Mouse (Mus musculus): ENCODE results near the gene Pttg1ip.
A peak's percentile ranks its signal among the peaks of the same experiment; 100 is the strongest.

Pttg1ip gene

DNA sequence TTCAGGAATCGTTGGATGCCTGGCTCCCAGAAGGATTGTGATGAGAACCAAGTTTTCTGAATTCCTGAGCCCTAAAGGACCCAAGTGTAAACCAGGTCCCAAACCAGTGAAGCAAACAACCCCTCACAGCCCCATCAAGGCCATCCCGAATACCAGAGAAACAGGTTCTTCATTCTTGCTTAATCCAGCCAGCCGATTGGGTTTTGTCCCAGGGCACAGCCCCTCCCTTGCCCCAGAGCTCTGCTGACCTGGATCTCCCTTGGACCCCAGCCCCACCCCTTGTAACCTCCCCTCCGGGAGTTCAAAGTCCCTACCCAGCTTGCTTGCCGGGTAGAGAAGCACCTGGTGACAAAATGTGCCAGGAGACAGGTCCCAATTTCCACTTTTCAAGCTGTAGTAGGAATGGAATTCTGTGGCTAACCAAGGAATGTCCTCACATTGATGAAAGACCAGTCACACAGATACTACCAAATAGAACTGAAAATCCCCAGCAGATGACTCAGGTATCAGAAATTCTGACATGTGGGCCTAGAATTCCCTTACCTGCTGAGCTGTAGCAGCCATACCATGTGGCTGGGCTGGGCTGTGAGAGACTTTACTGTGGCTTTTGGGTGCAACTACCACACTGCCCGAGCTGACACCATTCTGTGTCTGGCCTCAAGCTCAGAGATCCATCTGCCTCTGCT, 11.4 kb upstream of the Pttg1ip start:
- no peak for DNase-seq

DNA sequence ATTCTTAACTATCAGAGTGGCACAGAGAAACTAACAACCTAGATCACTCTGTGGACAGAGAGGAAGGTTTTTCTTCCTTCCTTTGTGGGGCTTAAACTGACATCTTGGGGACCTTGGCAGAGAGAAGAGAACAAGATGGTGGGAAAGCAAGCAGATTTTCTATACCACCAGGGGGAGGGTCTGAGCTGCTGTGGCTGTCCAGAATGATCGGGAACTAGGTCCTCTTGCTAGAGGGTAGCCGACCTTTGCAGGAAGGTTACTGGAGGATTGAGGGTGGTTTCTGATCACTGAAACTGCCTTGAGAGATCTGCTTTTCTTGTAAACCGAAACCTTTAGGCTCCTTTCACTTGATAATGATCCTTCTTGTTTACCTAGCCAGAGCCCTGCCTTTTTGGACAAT, 9.3 kb upstream of the Pttg1ip start:
- DNase-seq: no peak

DNA sequence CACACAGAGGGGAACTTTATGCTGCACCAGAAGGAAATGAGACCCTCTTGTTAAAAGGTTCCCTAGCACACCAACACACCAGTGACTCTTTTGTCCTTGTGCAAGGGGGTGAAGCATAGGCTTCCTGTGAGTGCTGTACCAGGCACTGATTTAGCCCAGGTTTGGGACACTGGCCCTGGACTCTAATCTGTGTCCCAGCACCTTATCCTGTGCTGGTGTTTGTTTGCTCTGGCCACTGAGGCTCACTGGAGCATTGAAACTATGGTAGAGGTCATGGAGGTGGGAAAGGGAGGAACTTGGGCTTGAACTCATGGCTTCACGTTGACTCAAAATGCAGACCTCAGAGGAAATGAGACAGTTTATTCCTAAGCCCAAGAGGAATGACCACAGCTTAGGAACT, 8.4 kb upstream of the Pttg1ip start:
- DNase-seq: no peak

DNA sequence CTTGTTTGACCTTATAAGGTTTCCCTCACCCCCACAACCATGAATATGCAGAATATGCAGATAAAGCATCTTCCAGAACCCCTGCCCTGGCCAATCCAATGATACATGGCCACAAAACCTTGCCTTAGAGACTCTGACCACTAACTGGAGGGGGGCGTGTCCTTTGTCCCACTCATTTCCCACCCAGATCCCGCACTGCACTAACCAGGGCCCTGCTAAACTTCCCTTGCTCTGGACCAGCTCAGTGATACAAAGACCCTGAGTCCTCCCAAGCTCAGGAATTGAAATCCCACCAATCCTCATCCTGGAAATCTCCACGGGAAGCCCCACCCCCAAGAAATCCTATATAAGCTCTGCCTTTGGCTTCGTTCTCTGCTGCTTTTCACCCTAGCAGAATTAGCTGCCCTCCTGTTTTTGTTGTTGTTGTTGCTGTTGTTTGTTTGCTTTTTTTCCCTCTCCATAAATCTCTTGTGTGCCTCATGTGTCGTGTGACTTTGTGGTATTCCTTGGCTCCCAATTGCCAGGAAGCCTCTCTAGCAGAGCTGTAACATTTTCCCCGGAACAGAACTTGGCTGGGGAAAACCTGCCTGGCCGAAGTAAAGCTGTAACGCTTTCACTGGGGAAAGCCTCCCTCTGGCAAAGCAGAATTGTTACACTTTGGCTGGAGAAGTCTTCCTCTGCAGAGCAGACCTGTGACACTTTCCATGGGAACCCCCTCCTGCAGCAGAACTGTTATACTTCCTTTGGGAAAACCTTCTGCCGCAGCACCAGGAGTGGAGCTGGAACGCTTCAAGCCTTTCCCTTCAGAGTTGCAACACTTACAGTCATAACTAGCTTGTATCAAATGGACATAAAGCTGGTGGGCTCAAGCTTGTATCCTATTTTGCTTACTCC, 1.2 kb upstream of the Pttg1ip start:
- no peak for DNase-seq

DNA sequence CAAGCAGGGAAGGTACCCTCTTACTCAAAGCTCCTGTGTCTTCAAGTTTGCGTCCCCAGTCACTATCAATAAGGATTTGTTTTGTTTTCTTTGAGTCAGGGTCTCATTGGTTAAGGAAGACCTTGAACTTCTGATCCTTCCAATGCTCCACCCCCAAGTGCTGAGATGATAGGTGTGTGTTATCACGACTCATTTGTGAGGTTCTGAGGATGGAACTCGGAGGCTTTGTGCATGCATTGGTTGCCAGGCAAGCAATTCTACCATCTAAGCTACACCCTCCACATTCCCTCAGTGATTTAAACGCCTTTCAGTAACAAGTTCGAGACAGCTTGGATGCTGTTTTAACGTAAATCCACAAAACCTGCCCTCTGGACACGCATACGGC, 505 bp upstream of the Pttg1ip start:
- no peak for DNase-seq

DNA sequence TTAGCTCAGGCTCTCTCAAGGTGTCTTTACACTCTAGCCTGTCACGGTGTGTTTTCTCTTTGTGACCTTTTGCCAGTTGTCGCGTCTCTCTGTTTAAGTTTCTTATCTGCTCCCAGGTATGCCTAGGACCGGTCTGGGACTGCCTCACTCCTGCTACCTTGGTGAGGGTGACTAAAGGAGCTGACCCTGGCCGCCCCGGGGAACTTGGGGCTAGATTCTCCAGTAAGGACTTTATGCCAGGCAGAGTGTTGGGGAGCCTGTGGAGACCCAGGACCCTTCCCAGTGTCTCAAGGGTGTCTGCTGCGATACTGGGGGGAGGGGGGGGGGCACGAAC, 732 bp downstream of the Pttg1ip start:
- DNase-seq: no peak

DNA sequence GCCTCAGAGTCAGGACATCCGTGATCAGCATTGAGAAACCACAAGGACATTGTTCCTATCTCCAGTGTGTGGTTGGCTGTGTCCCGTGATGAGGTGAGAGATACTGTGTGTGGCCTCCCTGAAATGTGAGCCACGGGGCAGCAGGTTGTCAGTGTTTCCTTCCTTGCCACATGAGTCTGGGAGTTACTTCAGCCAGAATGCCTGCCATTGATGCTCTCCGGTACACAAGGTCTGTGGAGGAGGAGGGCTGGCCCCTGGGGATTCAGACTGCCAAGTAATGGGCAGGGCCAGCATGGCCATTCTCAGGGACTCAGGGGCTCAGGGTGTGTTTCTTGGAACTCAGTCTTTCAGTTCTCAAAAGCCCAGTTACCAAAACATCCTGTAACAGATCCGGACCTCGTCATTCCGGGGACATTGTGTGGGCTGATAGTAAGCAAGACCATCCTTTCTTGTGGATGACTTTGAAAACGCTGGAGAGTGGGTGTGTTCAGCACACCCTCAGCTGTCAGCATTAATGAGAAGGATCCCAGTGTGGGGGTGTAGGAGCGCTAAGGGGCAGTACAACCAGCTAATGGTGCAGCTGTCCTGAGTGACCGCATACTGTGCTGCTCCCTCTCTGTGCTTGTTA, 2.4 kb downstream of the Pttg1ip start:
- DNase-seq: no peak

DNA sequence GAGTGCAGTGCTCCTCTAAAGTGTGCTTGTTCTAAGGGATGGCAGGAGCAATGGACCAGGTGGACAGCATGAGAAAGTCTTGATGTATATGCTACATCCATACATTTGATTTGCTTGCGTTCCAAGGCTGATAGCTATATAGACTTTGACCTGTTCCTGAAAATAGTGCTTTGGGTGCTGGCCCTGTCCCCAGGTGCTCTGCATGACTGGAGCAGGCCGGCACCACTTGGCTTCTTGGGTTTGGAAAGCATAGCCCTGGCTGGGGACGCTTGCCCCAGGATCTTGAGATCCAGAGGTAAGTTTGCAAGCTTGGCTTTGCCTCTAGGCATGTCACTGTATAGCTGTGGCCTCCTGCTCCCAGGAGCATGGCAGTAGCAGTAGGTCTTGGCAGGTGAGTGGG, 5.1 kb downstream of the Pttg1ip start:
- no peak for DNase-seq

DNA sequence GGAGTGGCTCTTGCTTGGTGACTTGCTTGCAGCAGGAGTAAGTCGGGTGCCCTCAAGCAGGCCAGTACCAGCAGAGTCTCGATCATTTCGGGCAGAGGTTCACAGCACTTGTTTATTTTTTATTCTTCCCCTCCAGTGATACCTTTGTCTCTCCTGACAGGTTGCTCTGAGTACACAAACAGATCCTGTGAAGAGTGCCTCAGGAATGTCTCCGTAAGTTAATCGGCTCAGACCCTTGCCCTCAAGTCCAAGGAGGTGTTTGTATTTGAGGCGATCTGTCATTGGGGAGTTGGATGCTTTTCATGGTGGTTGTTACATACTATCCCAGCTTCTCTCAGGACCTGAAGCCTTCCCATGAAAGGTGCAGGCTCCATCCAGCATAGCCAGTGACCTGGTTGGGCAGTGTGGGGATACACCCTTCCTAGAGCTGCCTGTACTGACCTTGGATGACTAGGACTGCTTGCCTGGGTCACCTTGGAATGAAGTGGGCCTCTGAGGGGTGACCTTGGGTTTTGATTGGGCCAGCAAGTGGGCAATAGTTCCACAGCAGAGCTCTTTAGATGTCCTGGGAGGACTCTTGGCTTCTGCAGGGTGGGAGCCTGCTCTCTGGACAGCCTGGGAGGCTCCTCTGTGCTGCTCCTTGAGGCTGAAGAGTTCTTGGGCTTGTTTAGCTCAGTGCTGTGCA, 5.7 kb downstream of the Pttg1ip start:
- no peak for DNase-seq

DNA sequence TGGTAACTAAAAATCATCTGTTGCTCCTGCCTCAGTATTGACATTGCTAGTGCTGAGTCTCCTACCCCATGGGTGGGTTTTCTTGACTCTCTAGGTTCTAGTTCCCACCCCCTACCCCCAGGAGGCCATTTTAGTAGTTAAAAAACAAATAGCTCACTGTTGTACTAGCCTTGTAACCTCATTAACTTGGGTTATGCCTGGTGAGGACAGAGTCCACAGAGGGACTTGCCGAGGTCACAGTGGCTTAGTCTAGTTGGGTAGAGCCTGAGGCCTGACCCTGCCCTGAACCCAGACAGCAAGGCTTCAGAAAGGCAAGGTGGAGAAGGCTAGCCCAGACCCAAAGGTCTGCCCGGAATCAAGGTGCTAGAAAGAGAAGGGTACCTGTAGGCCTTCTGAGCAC, 6.5 kb downstream of the Pttg1ip start:
- no peak for DNase-seq

DNA sequence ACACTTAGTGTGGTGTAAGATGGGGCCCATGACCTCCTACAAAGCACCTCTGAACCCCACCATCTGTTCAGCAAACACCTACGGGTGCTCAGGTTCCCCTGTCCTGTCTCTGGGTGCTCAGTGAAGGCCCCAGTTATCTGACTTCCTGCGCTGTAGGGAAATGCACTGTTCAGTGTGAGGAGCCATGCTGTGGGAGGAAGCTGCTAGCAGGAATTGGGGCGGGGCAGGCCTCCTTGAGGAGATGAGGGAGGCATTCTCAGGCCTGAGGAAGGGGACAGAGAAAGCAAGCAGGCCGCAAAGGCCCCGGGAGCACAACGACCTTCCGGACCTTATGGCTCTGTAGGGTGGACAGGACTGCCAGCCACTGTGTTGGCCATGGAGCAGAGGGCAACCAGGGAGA, 7.6 kb downstream of the Pttg1ip start:
- DNase-seq: no peak

DNA sequence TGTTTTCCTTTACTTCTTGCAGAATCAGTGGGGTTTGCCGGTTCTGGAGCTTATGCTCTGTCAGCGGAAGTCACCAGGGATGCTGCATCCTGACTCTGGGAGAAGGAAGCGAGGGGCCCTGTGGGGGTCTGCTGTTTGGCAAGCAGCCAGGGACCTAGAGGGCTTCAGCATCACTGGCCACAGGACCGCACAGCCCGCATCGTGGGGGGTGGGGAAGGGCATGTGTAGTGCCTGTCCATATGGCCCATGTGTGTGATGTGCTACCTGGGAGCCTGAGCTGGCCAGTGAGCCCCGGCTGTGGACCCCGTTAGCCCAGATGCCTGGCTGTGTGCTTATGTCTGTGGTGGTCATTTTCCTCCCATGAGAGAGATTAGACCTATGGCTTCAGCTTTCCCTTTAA, 8.2 kb downstream of the Pttg1ip start:
- DNase-seq: no peak

DNA sequence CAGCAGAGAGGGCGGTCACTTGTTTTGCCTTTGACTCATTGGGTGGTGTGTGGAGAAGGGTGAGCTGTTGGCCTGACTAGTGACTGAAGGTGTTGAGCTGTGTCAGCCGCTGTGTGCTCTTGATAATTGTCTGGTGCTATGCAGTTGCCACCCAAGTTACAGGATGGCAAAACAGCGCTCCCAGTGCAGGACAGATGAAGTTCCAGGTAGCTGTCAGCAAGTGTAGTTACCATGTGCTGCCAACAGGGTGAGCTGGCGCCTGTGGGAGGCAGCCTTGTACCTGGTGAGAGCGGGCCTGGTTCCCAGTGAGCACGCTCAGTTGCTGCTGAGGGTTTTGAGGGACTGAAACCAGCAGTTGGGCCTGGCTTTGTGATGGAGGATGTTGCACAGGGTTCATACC, 9.3 kb downstream of the Pttg1ip start:
- DNase-seq: peak; percentile 55

DNA sequence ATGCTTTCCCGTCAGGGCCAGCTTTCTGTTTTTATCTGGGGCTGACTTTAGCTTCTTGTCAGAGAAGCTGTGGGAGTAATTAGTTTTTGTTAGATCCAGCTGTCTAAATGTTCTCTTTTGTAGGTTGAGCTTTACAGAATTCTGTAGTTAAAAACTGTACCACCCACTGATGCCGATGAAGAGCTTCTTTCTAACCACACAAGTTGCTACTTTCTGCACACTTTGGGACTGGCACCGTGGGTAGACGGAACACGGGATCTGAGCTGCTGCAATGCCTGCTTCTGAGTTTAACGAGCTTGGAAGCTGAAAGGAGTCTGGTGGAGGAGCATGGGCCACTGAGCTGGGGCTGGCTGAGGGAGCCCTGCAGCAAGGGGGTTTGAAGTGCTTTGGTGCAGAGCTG, 10.0 kb downstream of the Pttg1ip start:
- no peak for DNase-seq

DNA sequence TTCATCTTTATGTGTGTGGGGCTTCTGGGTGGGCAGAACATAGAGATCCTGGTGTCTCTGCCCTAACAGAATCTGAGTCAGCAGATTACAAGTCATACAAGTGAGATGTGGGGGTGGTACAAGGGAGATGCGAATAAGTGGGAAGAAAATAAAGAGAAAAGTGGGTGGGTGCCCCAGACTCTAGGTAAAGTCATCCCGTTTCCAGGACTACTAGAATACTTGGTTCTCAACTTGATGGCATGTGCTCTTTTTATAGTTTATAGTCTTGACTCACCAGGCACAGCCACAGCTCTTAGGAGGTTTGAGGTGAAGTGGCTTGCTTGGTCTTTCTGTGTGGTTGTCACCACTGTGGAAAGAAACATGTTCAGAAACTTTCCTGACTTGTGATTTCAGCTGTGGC, 14.5 kb downstream of the Pttg1ip start:
- DNase-seq: no peak

DNA sequence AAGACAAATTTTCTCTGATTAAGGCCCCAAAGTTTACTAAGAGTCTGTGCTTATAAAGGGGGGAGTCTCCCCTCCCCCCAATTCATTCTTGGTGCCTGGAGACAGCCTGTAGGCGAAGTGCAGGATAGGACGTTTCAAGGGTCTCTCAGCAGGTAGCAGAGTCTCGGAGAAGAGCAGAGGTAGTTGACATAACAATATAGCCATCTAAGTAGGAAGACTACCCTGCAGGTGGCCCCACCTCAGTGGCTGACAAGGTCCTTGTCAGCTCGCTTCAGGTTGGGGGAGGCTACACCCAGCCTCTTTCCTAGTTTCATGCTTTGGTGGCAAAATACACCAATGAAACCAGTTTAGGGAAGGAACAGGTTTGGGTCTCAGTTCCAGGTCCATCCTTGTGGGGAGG, 21.5 kb downstream of the Pttg1ip start:
- DNase-seq: no peak

DNA sequence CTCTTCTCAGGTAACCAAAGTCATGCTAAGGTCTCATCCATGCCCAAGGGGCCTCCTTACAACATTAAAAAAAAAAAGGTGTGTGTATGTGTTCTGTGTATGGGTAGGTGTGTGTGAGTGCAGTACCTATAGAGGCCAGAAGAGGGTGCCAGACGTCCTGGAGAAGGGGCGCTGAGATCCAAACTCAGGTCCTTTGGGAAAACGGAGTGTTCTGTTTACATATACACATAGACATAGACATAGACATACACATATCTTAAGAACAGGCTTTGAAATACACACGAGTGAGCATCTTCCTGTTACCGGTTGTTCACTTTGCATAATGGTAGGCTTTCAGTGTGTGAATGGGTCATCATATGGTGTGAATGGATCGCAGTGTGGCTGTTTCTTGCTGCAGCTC, 22.6 kb downstream of the Pttg1ip start:
- no peak for DNase-seq

DNA sequence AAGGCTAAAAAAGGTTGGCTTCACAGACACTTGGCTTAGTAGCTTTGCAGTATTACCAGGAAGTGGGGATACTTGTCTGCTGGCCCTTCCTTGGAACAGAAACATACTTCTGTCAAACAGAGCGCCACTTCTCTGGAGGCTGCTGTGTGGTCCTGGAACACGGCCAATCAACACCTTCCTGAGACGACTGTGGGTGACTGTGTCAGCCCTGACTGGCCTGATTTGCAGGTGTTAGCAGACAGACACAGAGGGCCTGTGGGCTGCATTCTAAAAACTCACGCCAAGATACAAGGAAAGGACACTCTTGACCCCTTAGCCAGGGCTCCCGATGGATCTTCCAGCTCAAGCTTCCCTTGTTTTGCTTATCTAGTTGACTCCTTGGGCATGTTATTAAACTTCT, 23.4 kb downstream of the Pttg1ip start:
- DNase-seq: no peak

DNA sequence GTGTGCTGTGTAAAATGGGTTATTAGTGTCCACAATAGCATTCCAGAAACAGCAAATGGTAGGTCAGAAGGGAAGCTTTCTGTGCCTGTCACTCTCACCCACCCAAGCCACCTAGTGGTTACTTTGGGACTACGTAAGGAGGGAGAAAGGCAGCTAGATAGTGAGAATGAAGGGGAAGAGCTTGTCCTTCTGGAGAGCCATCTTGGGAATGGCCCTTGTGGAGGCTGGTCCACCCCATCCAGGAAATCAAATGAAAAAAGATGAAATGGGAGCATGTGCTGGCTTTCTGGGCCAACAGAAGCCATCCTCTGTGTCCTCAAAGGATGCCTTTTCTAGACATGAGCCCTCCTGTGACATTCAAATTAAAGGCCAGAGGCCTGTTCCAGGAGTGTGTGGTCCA, 23.8 kb downstream of the Pttg1ip start:
- no peak for DNase-seq

DNA sequence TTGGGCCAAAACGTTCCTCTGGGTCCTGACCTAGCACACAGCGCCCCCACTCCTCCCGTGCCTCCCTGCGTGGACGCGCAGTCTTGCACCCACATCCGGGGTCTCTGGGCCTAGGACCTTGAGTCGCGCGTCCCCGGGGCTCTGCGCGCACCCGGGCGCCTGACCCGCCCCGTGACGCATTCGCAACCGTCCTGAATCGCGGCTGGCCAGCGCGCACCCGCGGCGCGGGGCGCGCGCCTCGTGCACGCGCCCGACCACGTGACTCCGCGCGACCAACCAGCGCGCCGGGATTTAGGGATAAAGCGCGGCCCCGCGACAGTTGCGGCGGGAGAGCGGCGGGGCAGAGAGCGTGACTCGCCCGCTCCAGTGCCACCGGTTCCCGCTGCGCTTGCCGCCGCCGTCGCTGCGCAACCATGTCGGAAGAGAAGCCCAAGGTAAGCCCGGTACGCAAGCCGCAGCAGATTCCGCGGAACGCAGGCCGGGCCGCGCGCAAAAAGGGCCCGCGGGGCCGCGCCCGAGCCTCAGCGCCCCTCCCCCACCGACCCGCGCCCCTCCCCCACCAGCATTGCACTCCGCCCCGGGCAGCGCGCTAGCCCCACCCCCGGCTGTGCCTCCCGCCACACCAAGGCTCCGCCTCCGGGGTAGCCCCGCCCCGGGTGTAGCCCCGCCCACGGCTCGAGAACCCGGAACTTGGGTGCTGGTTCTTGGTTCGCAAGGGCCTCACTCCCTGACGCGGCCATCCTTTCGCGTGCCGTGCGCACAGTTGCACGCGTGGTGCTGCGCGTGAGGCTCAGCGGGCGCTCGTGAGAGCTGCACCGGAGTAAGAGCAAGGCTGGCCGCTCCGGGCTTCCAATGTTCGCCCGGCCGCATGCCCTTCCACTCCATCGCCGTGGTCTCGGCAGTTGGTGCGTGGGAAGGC, 24.6 kb downstream of the Pttg1ip start, which contains the start of the genes Sumo3 and Gm49325:
TSS of gene Sumo3 (plus strand) at position 190 of the 919 bp plus-strand sequence.
TSS of gene Gm49325 (plus strand) at position 290 of the 919 bp plus-strand sequence.
- peak; percentile 93 for DNase-seq

DNA sequence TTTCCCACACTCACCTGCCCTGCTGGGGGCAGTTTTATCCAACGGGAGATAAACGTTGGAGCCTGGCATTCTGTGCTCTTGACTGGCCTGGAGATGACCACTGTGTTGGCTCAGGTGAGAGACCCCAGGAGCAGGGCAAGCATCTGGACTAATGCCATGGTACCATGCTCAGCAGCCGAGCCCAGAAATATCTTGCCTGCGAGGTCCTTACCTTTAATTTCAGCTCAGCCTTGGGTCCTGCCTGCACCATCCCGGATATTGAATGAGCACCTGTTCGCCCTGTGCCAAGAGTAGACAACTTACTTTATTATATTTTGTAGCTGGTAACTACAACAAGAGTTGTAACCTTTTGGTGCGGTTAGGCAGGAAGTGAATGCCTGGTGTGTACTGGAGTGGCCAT, 25.3 kb downstream of the Pttg1ip start:
- DNase-seq: no peak

DNA sequence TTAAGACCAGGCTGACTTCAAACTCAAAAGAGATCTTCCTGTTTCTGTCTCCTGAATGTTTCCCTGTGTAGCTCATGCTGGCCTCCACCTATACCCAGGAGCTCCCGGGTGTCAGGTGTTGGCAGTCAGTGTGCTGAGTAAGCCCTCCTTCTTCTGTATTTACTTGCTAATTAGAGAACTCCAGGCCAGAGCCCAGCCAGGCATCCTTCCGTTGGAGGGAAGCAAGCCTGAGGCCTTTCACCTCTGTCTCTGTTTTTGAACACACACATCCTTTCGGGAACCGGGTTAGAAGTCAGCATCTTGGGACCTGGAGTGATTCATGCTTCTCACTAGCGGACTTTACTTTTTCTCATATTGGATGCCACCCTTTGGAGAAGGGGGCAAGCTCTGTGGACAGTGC, 25.9 kb downstream of the Pttg1ip start:
- DNase-seq: no peak

Data from cerebellum, adult 11 months (tissue).